Mouse (Mus musculus): ENCODE measurements around the gene Gm28374. TPM values are rescaled to one million over a fixed set of nuclear protein-coding genes. Genes with fewer than 3 reads are reported as not detected.
A peak's percentile ranks its signal among the peaks of the same experiment; 100 is the strongest.

Gm28374 gene
- polyA plus RNA-seq, 1 experiment, result not detected

DNA sequence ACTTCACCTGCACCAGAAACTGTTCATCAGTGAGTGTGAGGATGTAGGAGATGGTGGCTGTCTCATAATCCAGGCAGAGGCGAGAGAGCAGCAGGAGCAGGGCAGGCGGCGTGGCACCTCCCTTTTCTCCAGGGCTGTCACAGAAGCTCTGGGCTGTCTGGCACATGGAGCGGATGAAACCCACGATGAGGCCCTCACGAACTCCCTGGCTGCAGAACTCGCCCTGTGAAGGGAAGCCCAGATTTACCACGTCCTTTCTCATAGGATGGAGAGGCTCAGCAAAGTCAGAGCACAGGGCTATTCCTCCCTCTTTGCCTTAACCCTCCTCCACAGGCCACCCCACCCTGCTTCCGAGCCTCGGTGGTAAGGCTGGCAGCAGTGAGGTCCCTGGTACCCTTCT, 12.2 kb downstream of the Gm28374 start:
- Histone ChIP-seq H3K4me1 (ENCODE audit: control insufficient read depth, insufficient read depth, low read length) (peaks cover 18% of the 10 kb centered on the region), H3K4me3 (ENCODE audit: insufficient read depth, low read length) (no peak overlapping the region), H3K27ac (ENCODE audit: insufficient read depth, low read depth, low read length) (no peak overlapping the region)
- TF ChIP-seq POLR2A (IDR thresholded peaks at IDR 0.05; ENCODE audit: borderline replicate concordance, low read depth, low read length), result no peak
- TF ChIP-seq CTCF (IDR thresholded peaks at IDR 0.05; ENCODE audit: low read depth, low read length), result no peak

DNA sequence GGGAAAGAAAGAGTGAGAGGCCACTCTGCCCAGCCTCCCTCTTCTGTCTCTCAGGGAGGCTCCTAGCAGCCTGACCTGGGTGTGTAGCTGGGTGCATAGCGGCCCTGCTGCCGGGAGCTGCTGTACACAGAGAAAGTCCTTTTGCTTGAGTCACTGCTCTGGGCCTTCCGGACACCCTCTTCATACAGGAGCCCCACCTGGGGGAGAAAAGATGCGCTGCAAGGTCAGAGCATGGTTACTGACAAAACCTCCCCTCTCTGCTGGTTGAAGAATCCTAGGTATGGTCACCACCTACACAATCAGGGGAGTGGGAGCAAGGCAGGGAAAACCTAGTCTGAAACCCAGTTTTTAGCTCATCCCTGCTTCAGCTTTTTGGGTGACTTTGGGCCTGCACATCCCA, 13.1 kb downstream of the Gm28374 start:
- TF ChIP-seq CTCF (IDR thresholded peaks at IDR 0.05; ENCODE audit: low read depth, low read length), result no peak
- no peak for TF ChIP-seq POLR2A (IDR thresholded peaks at IDR 0.05; ENCODE audit: borderline replicate concordance, low read depth, low read length)
- peaks cover 11% of the 10 kb centered on the region for H3K4me1 ChIP-seq (ENCODE audit: control insufficient read depth, insufficient read depth, low read length)
- no peak overlapping the region for H3K27ac ChIP-seq (ENCODE audit: insufficient read depth, low read depth, low read length)
- H3K4me3 ChIP-seq (ENCODE audit: insufficient read depth, low read length), result no peak overlapping the region

DNA sequence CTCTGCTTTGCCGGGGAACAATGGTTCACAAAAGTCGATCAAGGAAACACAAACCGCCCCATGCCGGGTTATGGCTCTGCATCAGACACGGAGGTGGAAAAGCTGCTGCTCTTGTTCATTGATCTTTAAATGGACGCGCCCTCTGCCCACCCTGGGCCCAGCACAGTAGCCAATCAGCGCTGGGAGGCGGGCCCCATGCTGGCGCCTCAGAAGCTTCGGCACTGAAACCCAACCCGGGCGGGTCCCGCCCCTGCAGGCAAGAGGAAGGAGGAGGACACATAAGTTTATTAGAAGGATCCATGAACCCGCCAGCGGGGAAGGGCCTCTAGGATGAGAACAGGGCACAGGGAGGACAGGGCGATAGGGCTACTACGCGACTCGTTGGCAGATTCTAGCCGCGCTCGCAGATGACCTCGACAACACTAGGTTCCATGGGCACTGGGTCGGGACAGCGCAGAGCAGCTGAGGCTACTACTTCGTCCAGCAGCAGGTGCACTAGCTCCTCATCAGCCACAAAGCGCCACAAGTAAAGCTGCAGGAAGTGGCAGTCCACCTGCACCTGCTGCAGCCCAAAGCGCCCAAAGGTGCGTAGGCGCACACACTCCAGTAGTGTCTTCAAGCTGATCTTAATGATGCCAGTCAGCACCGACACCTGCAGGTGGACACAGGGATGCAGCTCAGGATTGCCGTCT, 14.2 kb downstream of the Gm28374 start, which contains the start of gene Tm7sf2:
TSS of gene Tm7sf2 (minus strand) at position 650 of the 692 bp plus-strand sequence.
- no peak for TF ChIP-seq POLR2A (IDR thresholded peaks at IDR 0.05; ENCODE audit: borderline replicate concordance, low read depth, low read length)
- no peak for TF ChIP-seq CTCF (IDR thresholded peaks at IDR 0.05; ENCODE audit: low read depth, low read length)
- Histone ChIP-seq H3K4me1 (ENCODE audit: control insufficient read depth, insufficient read depth, low read length) (peaks cover 7% of the 10 kb centered on the region), H3K4me3 (ENCODE audit: insufficient read depth, low read length) (peak within 1 kb of the TSS; percentile 56), H3K27ac (ENCODE audit: insufficient read depth, low read depth, low read length) (peak within 1 kb of the TSS; percentile 31)

DNA sequence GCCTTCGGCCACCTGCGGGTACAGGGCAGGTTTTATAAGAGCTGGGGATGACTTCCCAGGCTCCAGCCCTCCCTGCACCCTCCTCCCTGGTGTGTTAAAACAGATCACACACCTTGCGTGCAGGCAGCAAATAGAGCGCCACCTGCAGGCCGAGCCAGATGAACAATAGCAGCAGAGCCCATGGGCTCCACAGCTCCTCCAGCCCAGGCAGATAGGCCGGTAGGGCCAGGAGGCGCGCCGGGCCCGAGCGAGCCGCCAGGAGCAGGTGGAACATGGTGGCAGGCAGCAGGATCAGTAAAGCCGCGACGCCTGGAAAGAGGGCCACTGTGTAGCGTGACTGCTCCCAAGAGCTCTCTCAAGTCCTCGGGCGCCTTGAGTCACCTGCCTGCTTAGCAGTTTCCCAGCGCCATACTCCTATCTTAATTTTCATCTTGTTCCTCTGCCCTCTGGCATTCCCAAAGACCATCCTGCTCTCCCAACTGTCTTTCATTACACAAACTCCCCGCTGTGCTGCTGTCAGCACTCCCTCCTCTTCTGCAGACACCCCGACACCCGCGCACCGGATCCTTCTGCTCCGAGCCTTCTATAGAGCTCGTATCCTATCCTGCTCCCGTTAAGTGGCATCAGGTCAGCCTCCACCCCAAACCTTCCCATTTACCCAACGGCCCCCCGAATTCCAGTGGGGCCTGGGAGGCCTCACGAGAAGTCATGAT, 14.9 kb downstream of the Gm28374 start:
- H3K27ac ChIP-seq (ENCODE audit: insufficient read depth, low read depth, low read length), result peak overlapping the region; percentile 31
- H3K4me3 ChIP-seq (ENCODE audit: insufficient read depth, low read length), result peak overlapping the region; percentile 56
- TF ChIP-seq POLR2A (IDR thresholded peaks at IDR 0.05; ENCODE audit: borderline replicate concordance, low read depth, low read length) (no peak), CTCF (IDR thresholded peaks at IDR 0.05; ENCODE audit: low read depth, low read length) (peak; percentile 88)
- H3K4me1 ChIP-seq (ENCODE audit: control insufficient read depth, insufficient read depth, low read length), result peaks cover 12% of the 10 kb centered on the region

DNA sequence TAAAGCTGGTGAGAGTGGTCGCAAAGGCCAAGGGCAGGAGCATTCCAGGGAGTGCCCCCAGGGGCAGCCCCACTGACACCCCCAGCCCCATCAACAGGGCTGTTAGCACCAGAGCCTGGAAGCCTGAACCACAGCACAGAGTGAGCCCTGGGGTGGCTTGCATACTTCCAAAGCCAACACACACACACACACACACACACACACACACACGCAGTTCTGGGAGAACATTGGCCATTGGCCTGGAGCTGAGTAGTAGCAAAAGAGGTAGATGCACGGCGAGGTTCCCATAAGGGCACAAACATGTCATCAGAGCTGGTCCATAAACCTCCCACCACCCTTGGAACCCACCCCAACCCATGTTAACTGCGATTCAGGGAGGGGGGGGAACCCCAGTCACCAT, 15.5 kb downstream of the Gm28374 start:
- no peak for TF ChIP-seq POLR2A (IDR thresholded peaks at IDR 0.05; ENCODE audit: borderline replicate concordance, low read depth, low read length)
- no peak for TF ChIP-seq CTCF (IDR thresholded peaks at IDR 0.05; ENCODE audit: low read depth, low read length)
- H3K27ac ChIP-seq (ENCODE audit: insufficient read depth, low read depth, low read length), result no peak overlapping the region
- H3K4me3 ChIP-seq (ENCODE audit: insufficient read depth, low read length), result peak overlapping the region; percentile 56
- H3K4me1 ChIP-seq (ENCODE audit: control insufficient read depth, insufficient read depth, low read length), result peaks cover 12% of the 10 kb centered on the region

DNA sequence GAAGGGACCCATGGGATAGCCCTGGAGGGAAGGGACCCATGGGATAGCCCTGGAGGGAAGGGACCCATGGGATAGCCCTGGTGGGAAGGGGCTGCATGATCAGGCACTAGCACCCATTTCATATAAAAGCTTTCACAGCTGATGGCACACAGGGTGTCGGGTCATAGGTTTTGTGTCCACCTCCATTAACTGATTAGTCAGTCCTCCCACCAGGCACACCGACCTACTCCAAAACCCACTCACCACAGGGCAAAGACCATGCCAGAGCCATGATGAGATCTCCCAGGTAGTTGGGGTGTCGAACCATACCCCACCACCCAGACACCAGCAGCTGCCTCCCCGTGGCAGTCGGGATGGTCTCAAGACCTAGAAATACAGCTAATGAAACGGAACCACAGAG, 19.0 kb downstream of the Gm28374 start:
- Histone ChIP-seq H3K4me1 (ENCODE audit: control insufficient read depth, insufficient read depth, low read length) (peaks cover 15% of the 10 kb centered on the region), H3K27ac (ENCODE audit: insufficient read depth, low read depth, low read length) (no peak overlapping the region), H3K4me3 (ENCODE audit: insufficient read depth, low read length) (no peak overlapping the region)
- no peak for TF ChIP-seq POLR2A (IDR thresholded peaks at IDR 0.05; ENCODE audit: borderline replicate concordance, low read depth, low read length)
- TF ChIP-seq CTCF (IDR thresholded peaks at IDR 0.05; ENCODE audit: low read depth, low read length), result no peak

DNA sequence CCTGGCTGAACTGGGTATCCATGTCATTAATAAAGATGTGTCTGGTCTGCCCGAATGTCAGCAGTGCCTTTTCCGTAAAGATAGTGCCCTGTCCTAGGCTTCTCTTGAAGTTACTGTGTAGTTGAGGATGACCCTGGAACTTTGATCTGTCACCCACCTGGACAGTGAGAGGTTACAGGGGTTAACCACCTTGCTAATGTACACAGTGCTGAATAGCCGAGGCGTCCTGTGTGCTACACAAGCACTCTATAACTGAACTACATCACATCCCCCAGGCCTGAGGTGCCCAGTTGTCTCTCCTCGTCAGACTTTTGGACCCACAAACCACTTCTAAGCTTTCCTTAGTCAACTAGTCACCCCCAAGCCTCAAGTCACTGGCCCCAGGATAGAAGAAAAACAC, 19.6 kb downstream of the Gm28374 start:
- Histone ChIP-seq H3K27ac (ENCODE audit: insufficient read depth, low read depth, low read length) (no peak overlapping the region), H3K4me1 (ENCODE audit: control insufficient read depth, insufficient read depth, low read length) (peaks cover 12% of the 10 kb centered on the region), H3K4me3 (ENCODE audit: insufficient read depth, low read length) (peak overlapping the region; percentile 90)
- no peak for TF ChIP-seq POLR2A (IDR thresholded peaks at IDR 0.05; ENCODE audit: borderline replicate concordance, low read depth, low read length)
- no peak for TF ChIP-seq CTCF (IDR thresholded peaks at IDR 0.05; ENCODE audit: low read depth, low read length)

DNA sequence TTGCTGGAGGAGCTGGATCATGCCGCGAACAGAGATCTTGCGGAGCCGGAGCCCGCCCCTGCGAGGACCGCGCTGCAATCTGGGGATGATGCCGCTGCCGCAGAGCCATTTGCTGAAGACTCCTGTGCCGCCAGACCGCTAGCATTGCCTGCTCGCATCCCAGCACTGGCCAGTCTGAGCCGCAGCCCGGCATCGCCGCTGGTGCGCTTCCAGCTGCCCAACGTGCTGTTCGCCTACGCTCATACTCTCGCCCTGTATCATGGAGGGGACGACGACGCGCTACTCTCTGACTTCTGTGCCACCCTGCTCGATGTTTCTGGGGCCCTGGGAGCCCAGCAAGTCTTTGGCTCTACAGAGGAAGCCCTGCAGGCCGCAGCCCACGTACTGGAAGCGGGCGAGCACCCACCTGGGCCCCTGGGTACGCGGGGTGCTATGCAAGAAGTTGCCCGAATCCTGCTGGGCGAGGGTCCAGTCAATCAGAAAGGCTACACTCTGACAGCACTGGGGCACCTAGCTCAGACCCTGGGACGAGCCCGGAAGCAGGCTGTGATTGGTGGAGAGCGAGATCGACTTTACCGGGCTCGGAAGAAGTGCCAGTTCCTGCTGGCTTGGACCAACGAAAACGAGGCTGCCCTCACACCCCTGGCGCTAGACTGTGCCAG, 20.3 kb downstream of the Gm28374 start:
- Histone ChIP-seq H3K4me1 (ENCODE audit: control insufficient read depth, insufficient read depth, low read length) (peaks cover 12% of the 10 kb centered on the region), H3K27ac (ENCODE audit: insufficient read depth, low read depth, low read length) (peak overlapping the region; percentile 87), H3K4me3 (ENCODE audit: insufficient read depth, low read length) (peak overlapping the region; percentile 90)
- no peak for TF ChIP-seq POLR2A (IDR thresholded peaks at IDR 0.05; ENCODE audit: borderline replicate concordance, low read depth, low read length)
- TF ChIP-seq CTCF (IDR thresholded peaks at IDR 0.05; ENCODE audit: low read depth, low read length), result no peak

DNA sequence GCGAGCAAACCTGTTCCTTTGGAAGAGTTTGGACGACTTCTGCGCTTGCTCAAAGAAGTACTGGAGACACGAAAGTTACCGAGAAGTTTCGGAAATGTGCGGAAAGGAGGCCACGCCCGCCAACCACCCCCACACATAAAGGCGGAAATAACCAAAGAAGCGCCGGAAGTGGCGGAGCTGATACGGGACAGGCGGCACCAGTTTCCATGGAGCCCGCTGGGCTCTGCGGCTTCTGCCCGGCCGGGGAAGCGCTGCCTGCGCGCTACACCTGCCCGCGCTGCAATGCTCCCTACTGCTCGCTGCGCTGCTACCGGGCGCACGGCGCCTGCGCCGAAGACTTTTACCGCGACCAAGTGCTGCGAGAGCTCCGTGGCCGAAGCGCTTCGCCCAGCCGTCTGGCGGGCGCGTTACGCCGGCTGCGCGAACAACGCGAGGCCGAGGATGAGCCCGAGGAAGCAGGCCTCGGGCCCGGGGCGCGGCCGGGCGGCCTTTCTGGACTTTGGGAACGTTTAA, 21.0 kb downstream of the Gm28374 start, which contains the start of gene Znhit2:
TSS of gene Znhit2 (plus strand) at position 172 of the 513 bp plus-strand sequence.
- Histone ChIP-seq H3K27ac (ENCODE audit: insufficient read depth, low read depth, low read length) (peak within 1 kb of the TSS; percentile 87), H3K4me1 (ENCODE audit: control insufficient read depth, insufficient read depth, low read length) (peaks cover 12% of the 10 kb centered on the region), H3K4me3 (ENCODE audit: insufficient read depth, low read length) (peak within 1 kb of the TSS; percentile 90)
- TF ChIP-seq CTCF (IDR thresholded peaks at IDR 0.05; ENCODE audit: low read depth, low read length) (no peak), POLR2A (IDR thresholded peaks at IDR 0.05; ENCODE audit: borderline replicate concordance, low read depth, low read length) (no peak; the same call in 1 of the 2 replicates)

Data from bone marrow macrophage, adult 2 months (primary cell).